Mouse (Mus musculus): ENCODE data around the gene Mrpl57. TPM values are rescaled to one million over a fixed set of nuclear protein-coding genes. Genes with fewer than 3 reads are reported as not detected.
"Not testable (repeated sequence)": the region's sequence is repeated elsewhere in the genome, so short reads cannot be mapped to it uniquely, and the experiment has no call there.

The Mrpl57 gene
- total and polyA plus RNA-seq, 2 experiments: 21.4 to 47.5 TPM

DNA sequence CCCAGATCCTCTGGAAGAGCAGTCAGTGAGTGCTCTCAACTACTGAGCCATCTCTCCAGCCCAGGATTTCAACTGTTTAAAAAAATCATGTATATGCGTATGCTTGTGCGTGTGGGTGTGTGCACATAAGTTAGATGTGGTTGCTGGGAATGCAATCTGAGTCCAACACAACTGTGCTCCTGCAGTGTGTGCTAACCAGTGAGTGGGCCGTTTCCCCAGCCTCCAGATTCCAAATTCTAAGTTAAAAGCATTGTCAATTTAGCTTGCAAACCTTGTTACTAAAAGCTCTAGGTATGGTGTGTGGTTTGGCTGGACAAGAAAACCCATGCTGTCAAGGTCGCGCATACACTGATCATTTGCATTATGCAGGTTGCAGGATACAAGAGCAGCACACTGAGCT, 14.2 kb upstream of the Mrpl57 start:
- Histone ChIP-seq H3K9ac (ENCODE audit: low read depth, low read length) (no peak overlapping the region), H3K27ac (replicated peaks; ENCODE audit: insufficient read depth, low read depth, low read length) (no peak overlapping the region), H3K36me3 (ENCODE audit: control insufficient read depth, insufficient read depth, low read length) (no peaks in the 10 kb centered on the region), H3K79me2 (ENCODE audit: control insufficient read depth, insufficient read depth, low read length) (no peaks in the 10 kb centered on the region), H3K4me3 (ENCODE audit: insufficient read depth, low read depth, low read length) (no peak overlapping the region), H3K4me1 (ENCODE audit: control insufficient read depth, insufficient read depth, low read length) (no peaks in the 10 kb centered on the region), H3K27me3 (ENCODE audit: control insufficient read depth, insufficient read depth, low read length) (no peaks in the 10 kb centered on the region)
- no peak for DNase-seq (ENCODE audit: extremely low read depth, low read depth, low spot score)
- no peak for TF ChIP-seq POLR2A (IDR thresholded peaks at IDR 0.05; ENCODE audit: extremely low read depth, insufficient read depth, low read length)
- no peak for TF ChIP-seq CTCF (IDR thresholded peaks at IDR 0.05; ENCODE audit: low read depth, low read length)
- WGBS: 97% methylated on average over 5 of the region's 5 CpGs

DNA sequence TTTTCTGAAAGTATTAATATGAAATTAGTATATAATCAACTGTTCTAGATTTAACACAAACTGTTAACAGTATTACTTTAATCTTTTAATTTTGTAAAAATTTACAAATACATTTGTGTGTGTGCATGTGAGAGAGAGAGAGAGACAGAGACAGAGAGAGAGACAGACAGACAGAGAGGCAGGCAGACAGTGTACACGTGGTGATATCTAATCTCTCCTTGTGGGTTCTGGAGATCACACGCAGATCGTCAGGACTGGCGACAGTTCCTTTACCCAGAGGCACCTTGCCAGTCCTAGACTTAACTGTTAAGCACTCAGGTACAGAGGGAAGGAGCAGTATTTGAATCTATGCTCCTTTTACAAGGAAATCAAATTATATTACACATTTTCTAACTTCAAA, 5.2 kb upstream of the Mrpl57 start:
- Histone ChIP-seq H3K9ac (ENCODE audit: low read depth, low read length) (no peak overlapping the region), H3K36me3 (ENCODE audit: control insufficient read depth, insufficient read depth, low read length) (no peaks in the 10 kb centered on the region), H3K79me2 (ENCODE audit: control insufficient read depth, insufficient read depth, low read length) (no peaks in the 10 kb centered on the region), H3K27me3 (ENCODE audit: control insufficient read depth, insufficient read depth, low read length) (no peaks in the 10 kb centered on the region), H3K4me3 (ENCODE audit: insufficient read depth, low read depth, low read length) (no peak overlapping the region), H3K4me1 (ENCODE audit: control insufficient read depth, insufficient read depth, low read length) (no peaks in the 10 kb centered on the region; the same call in 1 of the 2 replicates), H3K27ac (replicated peaks; ENCODE audit: insufficient read depth, low read depth, low read length) (no peak overlapping the region)
- WGBS: 73% methylated on average over 4 of the region's 4 CpGs
- no peak for DNase-seq (ENCODE audit: extremely low read depth, low read depth, low spot score)
- TF ChIP-seq POLR2A (IDR thresholded peaks at IDR 0.05; ENCODE audit: extremely low read depth, insufficient read depth, low read length): no peak
- no peak for TF ChIP-seq CTCF (IDR thresholded peaks at IDR 0.05; ENCODE audit: low read depth, low read length)

DNA sequence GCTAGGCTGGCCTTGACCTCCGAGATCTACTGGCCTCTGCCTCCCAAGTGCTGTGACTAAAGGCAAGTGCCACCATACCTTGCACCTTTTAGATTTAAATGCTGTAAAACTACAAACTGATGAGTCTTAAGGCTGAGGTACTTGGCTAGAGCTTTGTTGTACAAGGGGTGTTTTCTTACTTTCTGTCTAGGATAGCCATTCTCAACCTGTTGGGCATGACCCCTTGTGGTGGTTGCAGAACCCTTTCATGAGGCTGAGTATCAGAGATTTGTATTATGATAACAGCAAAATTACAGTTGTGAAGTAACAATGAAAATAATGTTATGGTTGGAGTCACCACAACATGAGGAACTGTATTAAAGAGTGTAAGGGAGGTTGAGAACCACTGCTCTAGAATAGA, 1.2 kb downstream of the Mrpl57 start:
- no peak for DNase-seq (ENCODE audit: extremely low read depth, low read depth, low spot score)
- Histone ChIP-seq H3K9ac (ENCODE audit: low read depth, low read length) (no peak overlapping the region), H3K27me3 (ENCODE audit: control insufficient read depth, insufficient read depth, low read length) (no peaks in the 10 kb centered on the region), H3K4me3 (ENCODE audit: insufficient read depth, low read depth, low read length) (no peak overlapping the region), H3K36me3 (ENCODE audit: control insufficient read depth, insufficient read depth, low read length) (no peaks in the 10 kb centered on the region), H3K79me2 (ENCODE audit: control insufficient read depth, insufficient read depth, low read length) (no peaks in the 10 kb centered on the region; the same call in 1 of the 2 replicates), H3K27ac (replicated peaks; ENCODE audit: insufficient read depth, low read depth, low read length) (no peak overlapping the region), H3K4me1 (ENCODE audit: control insufficient read depth, insufficient read depth, low read length) (peaks cover 5% of the 10 kb centered on the region)
- whole genome bisulfite sequencing: 60% methylated on average over 1 of the region's 1 CpGs
- TF ChIP-seq POLR2A (IDR thresholded peaks at IDR 0.05; ENCODE audit: extremely low read depth, insufficient read depth, low read length) (no peak), CTCF (IDR thresholded peaks at IDR 0.05; ENCODE audit: low read depth, low read length) (no peak)

DNA sequence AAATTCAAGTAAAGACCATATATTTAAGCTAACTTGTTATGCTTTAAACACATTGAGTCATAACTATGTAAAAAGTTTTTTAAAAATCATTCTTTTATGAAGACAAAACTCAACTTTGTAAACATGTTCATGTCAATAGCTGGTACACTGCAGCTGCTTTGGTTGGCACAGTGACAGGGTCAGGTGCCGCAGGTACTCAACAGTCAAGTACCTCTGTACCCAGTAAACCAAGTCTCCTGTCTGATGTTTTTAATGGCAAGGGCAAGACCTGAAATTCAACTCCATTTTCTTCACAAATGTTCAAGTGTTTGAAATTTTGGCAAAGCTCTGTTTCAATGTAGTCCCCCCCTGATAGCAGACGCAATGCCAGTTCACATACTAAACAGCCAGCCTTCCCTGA, 7.5 kb downstream of the Mrpl57 start:
- WGBS: 77% methylated on average over 2 of the region's 2 CpGs
- H3K4me3 ChIP-seq (ENCODE audit: insufficient read depth, low read depth, low read length): no peak overlapping the region
- no peaks in the 10 kb centered on the region for H3K79me2 ChIP-seq (ENCODE audit: control insufficient read depth, insufficient read depth, low read length)
- no peak overlapping the region for H3K9ac ChIP-seq (ENCODE audit: low read depth, low read length)
- H3K4me1 ChIP-seq (ENCODE audit: control insufficient read depth, insufficient read depth, low read length): no peaks in the 10 kb centered on the region
- no peak for DNase-seq (ENCODE audit: extremely low read depth, low read depth, low spot score)
- no peak for TF ChIP-seq CTCF (IDR thresholded peaks at IDR 0.05; ENCODE audit: low read depth, low read length)
- TF ChIP-seq POLR2A (IDR thresholded peaks at IDR 0.05; ENCODE audit: extremely low read depth, insufficient read depth, low read length): no peak
- no peaks in the 10 kb centered on the region for H3K27me3 ChIP-seq (ENCODE audit: control insufficient read depth, insufficient read depth, low read length)
- no peak overlapping the region for H3K27ac ChIP-seq (replicated peaks; ENCODE audit: insufficient read depth, low read depth, low read length)
- H3K36me3 ChIP-seq (ENCODE audit: control insufficient read depth, insufficient read depth, low read length): peaks cover 20% of the 10 kb centered on the region

DNA sequence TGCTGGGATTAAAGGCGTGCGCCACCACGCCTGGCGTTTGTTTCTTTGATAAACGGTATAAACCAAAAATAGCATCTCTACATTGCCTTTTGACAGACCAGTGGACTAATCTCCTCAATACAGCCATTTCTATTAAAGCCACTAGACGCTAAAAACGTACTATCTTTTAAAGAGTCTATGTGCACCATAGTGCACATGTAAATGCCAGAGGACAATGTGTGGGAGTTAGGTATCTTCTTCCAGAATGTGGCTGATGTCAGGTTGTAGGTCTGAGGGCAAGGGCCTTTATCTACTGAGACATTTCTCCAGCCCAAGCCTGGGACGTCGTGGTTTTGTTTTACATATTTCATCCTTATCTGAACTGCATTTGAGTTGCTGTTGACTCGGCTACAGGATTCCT, 9.1 kb downstream of the Mrpl57 start:
- Histone ChIP-seq H3K4me3 (ENCODE audit: insufficient read depth, low read depth, low read length) (no peak overlapping the region), H3K4me1 (ENCODE audit: control insufficient read depth, insufficient read depth, low read length) (no peaks in the 10 kb centered on the region), H3K27me3 (ENCODE audit: control insufficient read depth, insufficient read depth, low read length) (no peaks in the 10 kb centered on the region), H3K36me3 (ENCODE audit: control insufficient read depth, insufficient read depth, low read length) (peaks cover 26% of the 10 kb centered on the region), H3K79me2 (ENCODE audit: control insufficient read depth, insufficient read depth, low read length) (no peaks in the 10 kb centered on the region), H3K9ac (ENCODE audit: low read depth, low read length) (no peak overlapping the region), H3K27ac (replicated peaks; ENCODE audit: insufficient read depth, low read depth, low read length) (no peak overlapping the region)
- 88% methylated on average over 10 of the region's 10 CpGs for WGBS
- DNase-seq (ENCODE audit: extremely low read depth, low read depth, low spot score): no peak
- TF ChIP-seq POLR2A (IDR thresholded peaks at IDR 0.05; ENCODE audit: extremely low read depth, insufficient read depth, low read length) (no peak), CTCF (IDR thresholded peaks at IDR 0.05; ENCODE audit: low read depth, low read length) (no peak)

DNA sequence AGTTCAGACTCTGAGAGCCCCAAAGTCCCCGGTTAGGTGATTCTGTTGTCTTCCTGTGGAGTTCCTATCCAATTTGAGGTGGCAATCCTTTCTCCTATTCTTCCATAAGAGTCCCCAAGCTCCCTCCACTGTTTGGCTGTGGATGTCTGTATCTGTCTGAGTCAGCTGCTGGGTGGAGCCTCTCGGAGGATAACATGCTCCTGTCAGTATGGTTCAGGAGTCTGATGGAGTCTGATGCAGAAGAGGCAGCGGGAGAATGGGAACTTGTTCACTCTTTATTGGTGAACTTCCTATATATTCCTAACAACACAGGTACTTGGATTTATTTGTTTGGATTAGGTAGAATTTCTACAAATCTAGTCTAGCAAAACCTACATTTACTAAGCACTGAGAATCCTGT, 18.5 kb downstream of the Mrpl57 start:
- Histone ChIP-seq H3K36me3 (ENCODE audit: control insufficient read depth, insufficient read depth, low read length) (peaks cover 13% of the 10 kb centered on the region), H3K27ac (replicated peaks; ENCODE audit: insufficient read depth, low read depth, low read length) (no peak overlapping the region), H3K79me2 (ENCODE audit: control insufficient read depth, insufficient read depth, low read length) (no peaks in the 10 kb centered on the region), H3K4me1 (ENCODE audit: control insufficient read depth, insufficient read depth, low read length) (no peaks in the 10 kb centered on the region), H3K4me3 (ENCODE audit: insufficient read depth, low read depth, low read length) (no peak overlapping the region), H3K9ac (ENCODE audit: low read depth, low read length) (no peak overlapping the region), H3K27me3 (ENCODE audit: control insufficient read depth, insufficient read depth, low read length) (no peaks in the 10 kb centered on the region)
- no peak for DNase-seq (ENCODE audit: extremely low read depth, low read depth, low spot score)
- TF ChIP-seq POLR2A (IDR thresholded peaks at IDR 0.05; ENCODE audit: extremely low read depth, insufficient read depth, low read length) (no peak), CTCF (IDR thresholded peaks at IDR 0.05; ENCODE audit: low read depth, low read length) (no peak)
- WGBS: 93% methylated on average over 3 of the region's 3 CpGs

DNA sequence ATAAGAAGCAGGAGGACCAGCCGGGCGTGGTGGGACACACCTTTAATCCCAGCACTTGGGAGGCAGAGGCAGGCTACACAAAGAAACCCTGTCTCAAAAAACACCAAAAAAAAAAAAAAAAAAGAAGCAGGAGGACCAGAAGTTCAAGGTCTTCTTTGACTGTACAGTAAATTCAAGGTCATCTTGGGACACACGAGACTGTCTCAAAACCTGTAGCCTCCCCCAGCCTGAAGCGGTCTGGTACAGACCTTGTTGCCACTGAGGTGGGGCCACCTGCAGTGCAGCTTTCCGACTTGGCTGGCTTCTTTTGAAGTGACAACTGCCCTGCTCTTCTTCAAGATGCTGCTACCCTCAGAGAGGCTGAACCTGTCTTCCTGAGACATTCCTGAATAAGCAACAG, 22.0 kb downstream of the Mrpl57 start:
- H3K9ac ChIP-seq (ENCODE audit: low read depth, low read length); DNase-seq (ENCODE audit: extremely low read depth, low read depth, low spot score); H3K27me3 ChIP-seq (ENCODE audit: control insufficient read depth, insufficient read depth, low read length); H3K4me3 ChIP-seq (ENCODE audit: insufficient read depth, low read depth, low read length); H3K27ac ChIP-seq (replicated peaks; ENCODE audit: insufficient read depth, low read depth, low read length); H3K4me1 ChIP-seq (ENCODE audit: control insufficient read depth, insufficient read depth, low read length); H3K79me2 ChIP-seq (ENCODE audit: control insufficient read depth, insufficient read depth, low read length): not testable (repeated sequence)
- 94% methylated on average over 5 of the region's 5 CpGs for WGBS
- peaks cover 11% of the 10 kb centered on the region for H3K36me3 ChIP-seq (ENCODE audit: control insufficient read depth, insufficient read depth, low read length)
